Comparison of ENCODE assay signal across 21 mouse cellular contexts in the genomic region with DNA sequence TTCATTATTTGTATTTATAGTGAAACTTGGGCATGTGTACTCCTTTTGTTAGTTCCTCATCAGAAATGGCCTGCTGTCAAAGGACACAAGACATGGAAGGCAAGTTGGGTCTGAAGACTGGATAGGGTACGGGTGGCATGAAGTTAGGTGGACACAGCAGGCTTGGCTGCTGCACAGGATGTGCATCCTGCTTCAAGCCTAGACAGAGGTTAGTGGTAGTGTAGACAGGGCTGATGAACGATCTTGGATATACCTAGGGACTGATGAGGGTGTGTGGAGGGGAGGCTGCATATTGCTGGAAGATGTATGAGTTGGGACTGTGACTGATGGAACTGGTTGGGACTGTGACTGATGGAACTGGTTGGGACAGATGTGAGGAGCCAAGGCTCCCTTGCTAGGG. TPM values are rescaled to one million over a fixed set of nuclear protein-coding genes. Genes with fewer than 3 reads are reported as not detected.
A peak's percentile ranks its signal among the peaks of the same experiment; 100 is the strongest.
DNase-seq lines count a peak whose midpoint lies in the region; ATAC-seq lines count a peak whose summit lies in the region.
"Had no signal": no experiment of that assay in that cellular context is flagged by ENCODE, and none has a peak within 500 bp of the region (broad histone marks: within the 10 kb centered on the region; RNA-seq: fewer than 3 reads in every experiment).

No protein-coding gene starts in this region.

- no peaks in the 10 kb centered on the region for H3K9me3 ChIP-seq in megakaryocyte, embryonic 14.5 days
- H3K9me3 ChIP-seq: forebrain, embryonic 10.5 days; forebrain, embryonic 13.5 days; hindbrain, embryonic 12.5 days; hindbrain, embryonic 15.5 days; intestine, embryonic 15.5 days had no signal

- no peak for ATAC-seq in megakaryocyte, adult 5-6 weeks (ENCODE audit: poor library complexity, severe bottlenecking)
- peak; percentile 61 for ATAC-seq in CD4-positive, CD25-positive, alpha-beta regulatory T cell, adult 4 months
- ATAC-seq in inflammation-experienced regulatory T-cells, adult 6 months = peak; percentile 55
- no peak for ATAC-seq in megakaryocyte progenitor cell, adult 5-6 weeks (replicated peaks; ENCODE audit: poor library complexity)
- ATAC-seq: forebrain, embryonic 13.5 days; forebrain, embryonic 16.5 days; intestine, embryonic 15.5 days had no signal

- peaks cover 80% of the 10 kb centered on the region for H3K4me1 ChIP-seq in megakaryocyte, embryonic 14.5 days
- H3K4me1 ChIP-seq: forebrain, embryonic 10.5 days; hindbrain, embryonic 12.5 days; hindbrain, embryonic 15.5 days; intestine, embryonic 15.5 days had no signal

- peaks cover 22% of the 10 kb centered on the region for H3K36me3 ChIP-seq in megakaryocyte, embryonic 14.5 days (replicated peaks; ENCODE audit: low read length)
- H3K36me3 ChIP-seq: hindbrain, embryonic 12.5 days; intestine, embryonic 15.5 days had no signal

- H3K4me3 ChIP-seq in megakaryocyte, embryonic 14.5 days (replicated peaks) = peak overlapping the region; percentile 9
- H3K4me3 ChIP-seq: forebrain, embryonic 10.5 days; forebrain, embryonic 13.5 days; heart, adult 2 months; hindbrain, embryonic 12.5 days; hindbrain, embryonic 15.5 days; intestine, embryonic 15.5 days had no signal

- H3K27me3 ChIP-seq in megakaryocyte, embryonic 14.5 days (replicated peaks) = no peaks in the 10 kb centered on the region
- H3K27me3 ChIP-seq: forebrain, embryonic 13.5 days; hindbrain, embryonic 12.5 days; hindbrain, embryonic 15.5 days; intestine, embryonic 15.5 days had no signal

- DNase-seq in CD4-positive, CD25-positive, alpha-beta regulatory T cell, adult 2 months (ENCODE audit: low read depth, low spot score) = peak; percentile 9
- no peak for DNase-seq in B cell, adult 2 months
- DNase-seq in spleen, postnatal 14 days (ENCODE audit: low spot score in 2 of 2) = no peak
- DNase-seq: adrenal gland, postnatal 10 days; cerebellum, adult 11-12 months; cerebellum, adult 8-10 months; cerebellum, postnatal 10 days; cerebellum, postnatal 36 days; gastrocnemius, postnatal 25 days; heart, adult 2 months had no signal

RNA-seq across cellular contexts. Expression of a gene that starts 27.7 kb away (rescaled TPM):
- polyA plus RNA-seq in megakaryocyte, embryonic 14.5 days (2012; ENCODE audit: insufficient read depth, low replicate concordance) = 78.0 and 176 TPM in 2 replicates
- 1,377 and 1,389 TPM in 2 replicates for total RNA-seq in megakaryocyte, adult 5-6 weeks (2015)
- total RNA-seq in megakaryocyte, adult 5-6 weeks (2017) = 1,172 and 1,341 TPM in 2 replicates
- 1,000 to 10,000 TPM in 1 of 2 experiments, 100 to 1,000 TPM in 1; 891 to 1,133 TPM for polyA plus RNA-seq in CD4-positive, CD25-positive, alpha-beta regulatory T cell, adult 4 months (2017; shearing (Covaris generic))
- 1,000 to 10,000 TPM in 2 of 3 experiments, 100 to 1,000 TPM in 1; 763 to 1,029 (median 1,027) TPM for polyA plus RNA-seq in inflammation-experienced regulatory T-cells, adult 6 months (2017; shearing (Covaris generic))
- total RNA-seq in megakaryocyte progenitor cell, adult 5-6 weeks (2015) = 2,531 and 2,532 TPM in 2 replicates
- total RNA-seq in megakaryocyte progenitor cell, adult 5-6 weeks (2017) = 1,869 and 2,149 TPM in 2 replicates

RNA-seq across cellular contexts. Expression of a gene that starts 27.9 kb away (rescaled TPM):
- 0.51 TPM in 1 of 2 replicates, not detected in the other for polyA plus RNA-seq in megakaryocyte, embryonic 14.5 days (2012; ENCODE audit: insufficient read depth, low replicate concordance)
- total RNA-seq in megakaryocyte, adult 5-6 weeks (2015) = 5.5 and 5.9 TPM in 2 replicates
- 1.7 and 6.9 TPM in 2 replicates for total RNA-seq in megakaryocyte, adult 5-6 weeks (2017)
- 10 to 100 TPM; 31.7 to 35.4 TPM for polyA plus RNA-seq in CD4-positive, CD25-positive, alpha-beta regulatory T cell, adult 4 months (2017; shearing (Covaris generic))
- 10 to 100 TPM; 23.8 to 32.7 (median 27.0) TPM for polyA plus RNA-seq in inflammation-experienced regulatory T-cells, adult 6 months (2017; shearing (Covaris generic))
- total RNA-seq in megakaryocyte progenitor cell, adult 5-6 weeks (2015) = 8.0 and 16.8 TPM in 2 replicates
- 8.6 and 9.5 TPM in 2 replicates for total RNA-seq in megakaryocyte progenitor cell, adult 5-6 weeks (2017)

RNA-seq across cellular contexts. Expression of a gene that starts 32.8 kb away (rescaled TPM):
- 9.1 and 51.6 TPM in 2 replicates for polyA plus RNA-seq in megakaryocyte, embryonic 14.5 days (2012; ENCODE audit: insufficient read depth, low replicate concordance)
- total RNA-seq in megakaryocyte, adult 5-6 weeks (2015) = 73.6 and 74.5 TPM in 2 replicates
- 56.5 and 61.4 TPM in 2 replicates for total RNA-seq in megakaryocyte, adult 5-6 weeks (2017)
- polyA plus RNA-seq in CD4-positive, CD25-positive, alpha-beta regulatory T cell, adult 4 months (2017; shearing (Covaris generic)) = 10 to 100 TPM; 36.7 to 70.3 TPM
- polyA plus RNA-seq in inflammation-experienced regulatory T-cells, adult 6 months (2017; shearing (Covaris generic)) = 10 to 100 TPM; 36.4 to 53.2 (median 52.3) TPM
- total RNA-seq in megakaryocyte progenitor cell, adult 5-6 weeks (2015) = 123 and 134 TPM in 2 replicates
- total RNA-seq in megakaryocyte progenitor cell, adult 5-6 weeks (2017) = 69.4 and 82.0 TPM in 2 replicates

RNA-seq across cellular contexts. Expression of a gene that starts 59.9 kb away (rescaled TPM):
- 0.32 TPM in 1 of 2 replicates, not detected in the other for polyA plus RNA-seq in megakaryocyte, embryonic 14.5 days (2012; ENCODE audit: insufficient read depth, low replicate concordance)
- 3.9 and 6.6 TPM in 2 replicates for total RNA-seq in megakaryocyte, adult 5-6 weeks (2015)
- total RNA-seq in megakaryocyte, adult 5-6 weeks (2017) = 5.1 and 6.2 TPM in 2 replicates
- 10 to 100 TPM; 10.2 to 12.8 TPM for polyA plus RNA-seq in CD4-positive, CD25-positive, alpha-beta regulatory T cell, adult 4 months (2017; shearing (Covaris generic))
- polyA plus RNA-seq in inflammation-experienced regulatory T-cells, adult 6 months (2017; shearing (Covaris generic)) = 10 to 100 TPM in 2 of 3 experiments, 1 to 10 TPM in 1; 8.5 to 15.0 (median 13.0) TPM
- total RNA-seq in megakaryocyte progenitor cell, adult 5-6 weeks (2015) = 8.4 and 9.3 TPM in 2 replicates
- 6.5 and 10.3 TPM in 2 replicates for total RNA-seq in megakaryocyte progenitor cell, adult 5-6 weeks (2017)

Comparison
In these comparisons a context has a peak if more than half of its experiments do, and no peak if none do; other contexts are left out.
1. ATAC-seq: peak in CD4-positive, CD25-positive, alpha-beta regulatory T cell, adult 4 months (single experiment) and inflammation-experienced regulatory T-cells, adult 6 months (single experiment); none in megakaryocyte, adult 5-6 weeks (single experiment) and megakaryocyte progenitor cell, adult 5-6 weeks (single experiment).
2. RNA of a gene that starts 27.9 kb away (polyA plus RNA-seq): 31.7 to 35.4 TPM in CD4-positive, CD25-positive, alpha-beta regulatory T cell, adult 4 months and 23.8 to 32.7 TPM in inflammation-experienced regulatory T-cells, adult 6 months; 0.51 TPM in megakaryocyte, embryonic 14.5 days; every median in the first group is over 10 times any median in the second.